Mouse (Mus musculus): ENCODE measurements around the gene Mbtd1. TPM values are rescaled to one million over a fixed set of nuclear protein-coding genes. Genes with fewer than 3 reads are reported as not detected.
"Not testable (repeated sequence)": the region's sequence is repeated elsewhere in the genome, so short reads cannot be mapped to it uniquely, and the experiment has no call there.

The Mbtd1 gene
- polyA plus RNA-seq, 1 experiment from 2014 or later = 25.0 TPM

DNA sequence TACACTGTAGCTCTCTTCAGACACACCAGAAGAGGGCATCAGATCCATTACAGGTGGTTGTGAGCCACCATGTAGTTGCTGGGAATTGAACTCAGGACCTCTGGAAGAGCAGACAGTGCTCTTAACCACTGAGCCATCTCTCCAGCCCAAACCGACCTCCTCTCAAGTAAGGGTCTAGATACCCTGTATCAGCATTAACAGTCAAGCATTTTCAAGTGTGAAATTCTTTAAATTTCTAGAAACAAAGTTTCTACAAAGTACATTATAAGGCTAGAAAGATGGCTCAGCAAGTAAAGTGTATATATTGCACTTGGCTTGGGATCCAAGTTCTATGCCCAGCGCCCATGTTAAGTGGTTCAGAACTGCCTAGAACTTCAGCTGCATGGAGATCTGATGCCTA is 29.4 kb downstream of the Mbtd1 start:
- peaks cover 39% of the 10 kb centered on the region for H3K36me3 ChIP-seq (ENCODE audit: control insufficient read depth, insufficient read depth, low read length)
- not testable (repeated sequence) for H3K27me3 ChIP-seq (ENCODE audit: control insufficient read depth, insufficient read depth, low read length); H3K9me3 ChIP-seq (ENCODE audit: control insufficient read depth, low read length); H3K4me3 ChIP-seq (ENCODE audit: low read depth, low read length); H3K27ac ChIP-seq (ENCODE audit: low read depth, low read length); H3K9ac ChIP-seq (replicated peaks; ENCODE audit: low read depth, low read length); H3K4me2 ChIP-seq (ENCODE audit: low read depth, low read length); H3K4me1 ChIP-seq (ENCODE audit: control insufficient read depth, insufficient read depth, low read length); ATAC-seq (ENCODE audit: low read depth)
- WGBS = 97% methylated on average over 2 of the region's 2 CpGs

DNA sequence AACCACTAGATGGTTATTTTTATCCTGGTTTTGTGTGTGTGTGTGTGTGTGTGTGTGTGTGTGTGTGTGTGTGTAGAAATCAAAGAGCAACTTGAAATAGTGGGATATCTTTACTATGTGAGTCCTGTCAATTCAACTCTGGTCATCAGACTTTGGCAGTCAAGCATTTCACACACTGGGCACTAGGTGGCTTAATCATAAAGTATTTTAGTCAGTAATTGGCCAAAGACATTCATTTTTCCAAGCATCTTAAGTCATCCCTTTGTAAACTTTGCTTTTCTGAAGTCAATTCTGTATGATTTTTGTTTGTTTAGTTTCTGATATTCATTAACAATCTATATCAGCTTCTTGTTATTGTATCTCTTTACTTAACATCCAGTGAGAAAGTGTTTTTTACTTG is 43.5 kb downstream of the Mbtd1 start:
- Histone ChIP-seq H3K9ac (replicated peaks; ENCODE audit: low read depth, low read length) (no peak overlapping the region), H3K4me1 (ENCODE audit: control insufficient read depth, insufficient read depth, low read length) (no peaks in the 10 kb centered on the region), H3K4me3 (ENCODE audit: low read depth, low read length) (no peak overlapping the region), H3K27ac (ENCODE audit: low read depth, low read length) (no peak overlapping the region), H3K36me3 (ENCODE audit: control insufficient read depth, insufficient read depth, low read length) (peaks cover 40% of the 10 kb centered on the region), H3K4me2 (ENCODE audit: low read depth, low read length) (no peak overlapping the region), H3K27me3 (ENCODE audit: control insufficient read depth, insufficient read depth, low read length) (no peaks in the 10 kb centered on the region), H3K9me3 (ENCODE audit: control insufficient read depth, low read length) (no peaks in the 10 kb centered on the region)
- no peak for ATAC-seq (ENCODE audit: low read depth)

DNA sequence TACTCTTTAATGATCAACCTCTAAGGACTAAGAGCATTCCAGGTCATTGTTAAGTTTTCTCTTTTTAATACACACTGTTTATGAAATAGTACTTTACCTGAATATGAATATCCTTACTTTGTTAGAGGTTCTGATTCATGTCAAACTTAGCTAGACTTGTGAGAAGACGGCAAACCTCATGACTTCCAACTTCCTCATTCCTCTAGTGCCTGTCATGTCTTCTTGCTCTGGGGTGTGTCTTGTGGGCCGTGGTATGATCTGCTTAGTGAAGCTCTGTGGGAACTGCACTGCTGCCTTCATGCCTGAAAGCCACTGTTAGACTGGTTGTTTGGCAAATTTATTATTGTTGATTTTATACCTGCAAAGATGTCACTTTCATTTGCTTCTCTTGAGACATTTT is 55.3 kb downstream of the Mbtd1 start:
- Histone ChIP-seq H3K4me1 (ENCODE audit: control insufficient read depth, insufficient read depth, low read length) (no peaks in the 10 kb centered on the region), H3K36me3 (ENCODE audit: control insufficient read depth, insufficient read depth, low read length) (peaks cover 23% of the 10 kb centered on the region), H3K9ac (replicated peaks; ENCODE audit: low read depth, low read length) (no peak overlapping the region), H3K27me3 (ENCODE audit: control insufficient read depth, insufficient read depth, low read length) (no peaks in the 10 kb centered on the region), H3K9me3 (ENCODE audit: control insufficient read depth, low read length) (no peaks in the 10 kb centered on the region), H3K4me3 (ENCODE audit: low read depth, low read length) (no peak overlapping the region), H3K27ac (ENCODE audit: low read depth, low read length) (no peak overlapping the region), H3K4me2 (ENCODE audit: low read depth, low read length) (no peak overlapping the region)
- WGBS = 91% methylated on average over 2 of the region's 2 CpGs
- ATAC-seq (ENCODE audit: low read depth) = no peak

DNA sequence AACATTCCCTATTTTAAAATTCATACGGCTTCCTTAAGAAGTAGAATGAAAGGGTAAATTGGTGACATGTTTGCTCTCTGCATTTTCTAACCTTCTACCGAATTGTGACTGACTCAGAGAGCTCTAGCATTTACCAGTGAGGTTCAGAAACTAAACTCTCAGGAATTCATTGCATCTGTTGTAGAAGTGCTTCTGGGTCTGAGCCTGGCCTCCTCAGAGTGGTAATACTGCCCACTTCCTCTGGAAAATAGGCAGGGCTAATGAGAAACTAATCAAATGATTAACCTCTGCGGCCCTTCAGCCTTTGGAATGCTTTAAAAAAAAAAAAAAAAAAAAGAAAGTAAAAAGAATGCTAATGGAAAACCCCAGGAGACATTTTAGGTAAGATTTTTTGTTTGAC is 59.3 kb downstream of the Mbtd1 start:
- Histone ChIP-seq H3K4me3 (ENCODE audit: low read depth, low read length) (no peak overlapping the region), H3K4me2 (ENCODE audit: low read depth, low read length) (no peak overlapping the region), H3K27me3 (ENCODE audit: control insufficient read depth, insufficient read depth, low read length) (no peaks in the 10 kb centered on the region), H3K36me3 (ENCODE audit: control insufficient read depth, insufficient read depth, low read length) (peaks cover 3% of the 10 kb centered on the region), H3K9ac (replicated peaks; ENCODE audit: low read depth, low read length) (no peak overlapping the region), H3K27ac (ENCODE audit: low read depth, low read length) (no peak overlapping the region), H3K9me3 (ENCODE audit: control insufficient read depth, low read length) (no peaks in the 10 kb centered on the region), H3K4me1 (ENCODE audit: control insufficient read depth, insufficient read depth, low read length) (no peaks in the 10 kb centered on the region)
- 71% methylated on average over 3 of the region's 3 CpGs for WGBS
- ATAC-seq (ENCODE audit: low read depth) = no peak

DNA sequence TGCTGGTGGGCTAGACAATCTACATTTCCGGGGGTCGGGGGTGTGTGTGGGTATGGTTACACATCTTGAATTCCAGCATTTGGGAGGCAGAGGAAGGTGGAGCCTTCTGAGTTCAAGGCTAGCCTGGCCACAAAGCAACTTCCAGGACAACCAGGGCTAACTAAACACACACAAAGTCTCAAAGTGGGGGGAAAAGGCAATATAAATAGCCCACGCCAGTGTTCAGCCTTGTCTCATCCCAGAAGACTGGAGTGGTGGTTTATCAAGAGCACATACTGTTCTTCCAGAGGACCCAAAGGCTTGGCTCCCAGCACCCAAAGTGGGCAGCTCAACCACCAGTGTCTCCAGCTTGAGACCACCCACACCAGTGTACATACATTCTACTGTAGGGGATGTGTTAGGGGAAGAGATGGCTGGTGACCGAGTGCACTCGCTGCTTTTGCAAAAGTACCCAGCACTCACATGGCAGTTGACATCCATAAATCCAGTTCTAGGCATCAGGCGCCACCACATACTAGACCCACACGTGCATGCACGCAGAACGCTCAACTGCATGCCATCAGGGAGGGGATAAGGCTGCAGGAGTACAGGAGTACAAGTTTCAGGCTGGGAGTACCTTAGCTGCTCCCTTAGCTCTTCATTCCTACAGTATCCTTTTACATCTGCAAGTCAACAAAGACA is 63.4 kb downstream of the Mbtd1 start:
- Histone ChIP-seq H3K36me3 (ENCODE audit: control insufficient read depth, insufficient read depth, low read length) (peaks cover 5% of the 10 kb centered on the region; the same call in 1 of the 2 replicates), H3K4me1 (ENCODE audit: control insufficient read depth, insufficient read depth, low read length) (no peaks in the 10 kb centered on the region), H3K4me2 (ENCODE audit: low read depth, low read length) (no peak overlapping the region), H3K9ac (replicated peaks; ENCODE audit: low read depth, low read length) (no peak overlapping the region), H3K27me3 (ENCODE audit: control insufficient read depth, insufficient read depth, low read length) (no peaks in the 10 kb centered on the region), H3K27ac (ENCODE audit: low read depth, low read length) (no peak overlapping the region), H3K9me3 (ENCODE audit: control insufficient read depth, low read length) (no peaks in the 10 kb centered on the region), H3K4me3 (ENCODE audit: low read depth, low read length) (no peak overlapping the region)
- ATAC-seq (ENCODE audit: low read depth) = no peak
- 94% methylated on average over 9 of the region's 9 CpGs for WGBS

DNA sequence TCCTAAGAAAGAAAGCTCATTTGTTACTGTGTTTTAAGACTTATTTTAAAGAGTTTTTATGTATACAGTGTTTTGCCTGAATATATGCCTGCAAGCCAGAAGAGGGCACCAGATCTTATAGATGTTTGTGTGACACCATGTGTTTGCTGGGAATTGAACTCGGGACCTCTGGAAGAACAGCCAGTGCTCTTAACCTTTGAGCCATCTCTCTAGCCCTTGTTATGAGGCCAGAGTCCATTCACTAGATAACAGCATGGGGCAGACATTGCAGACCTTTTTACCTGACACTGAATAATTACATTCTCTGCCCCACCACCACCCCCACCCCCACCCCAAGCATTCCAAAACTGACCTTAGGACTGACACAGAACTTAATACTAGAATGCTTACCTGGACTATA is 64.4 kb downstream of the Mbtd1 start:
- no peaks in the 10 kb centered on the region for H3K9me3 ChIP-seq (ENCODE audit: control insufficient read depth, low read length)
- H3K27ac ChIP-seq (ENCODE audit: low read depth, low read length) = no peak overlapping the region
- ATAC-seq (ENCODE audit: low read depth) = no peak
- no peak overlapping the region for H3K9ac ChIP-seq (replicated peaks; ENCODE audit: low read depth, low read length)
- 97% methylated on average over 1 of the region's 1 CpGs for WGBS
- peaks cover 5% of the 10 kb centered on the region; the same call in 1 of the 2 replicates for H3K36me3 ChIP-seq (ENCODE audit: control insufficient read depth, insufficient read depth, low read length)
- H3K4me1 ChIP-seq (ENCODE audit: control insufficient read depth, insufficient read depth, low read length) = peaks cover 4% of the 10 kb centered on the region; the same call in 1 of the 2 replicates
- no peaks in the 10 kb centered on the region for H3K27me3 ChIP-seq (ENCODE audit: control insufficient read depth, insufficient read depth, low read length)
- no peak overlapping the region for H3K4me2 ChIP-seq (ENCODE audit: low read depth, low read length)
- no peak overlapping the region for H3K4me3 ChIP-seq (ENCODE audit: low read depth, low read length)

DNA sequence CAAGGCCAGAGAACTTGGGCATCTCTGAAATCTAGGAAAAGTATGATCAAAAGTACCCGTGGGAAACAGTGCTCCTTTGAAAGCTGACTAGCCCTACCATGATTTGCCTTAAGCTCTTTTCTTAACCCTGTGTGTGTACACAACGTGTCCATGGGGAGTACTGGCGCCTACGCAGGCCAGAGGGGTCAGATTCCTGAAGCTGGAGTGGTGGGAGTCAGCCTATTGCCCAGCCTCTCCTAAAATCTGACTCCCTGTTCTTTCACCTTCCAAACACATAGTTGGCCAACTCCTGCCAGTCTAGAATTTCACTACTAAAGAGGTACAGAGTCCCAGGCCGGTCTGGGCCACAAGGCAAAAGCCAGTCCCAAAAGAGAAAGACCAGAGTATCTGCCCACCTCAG is 66.7 kb downstream of the Mbtd1 start:
- peaks cover 8% of the 10 kb centered on the region; the same call in 1 of the 2 replicates for H3K4me1 ChIP-seq (ENCODE audit: control insufficient read depth, insufficient read depth, low read length)
- no peak overlapping the region for H3K27ac ChIP-seq (ENCODE audit: low read depth, low read length)
- no peak for ATAC-seq (ENCODE audit: low read depth)
- H3K9me3 ChIP-seq (ENCODE audit: control insufficient read depth, low read length) = no peaks in the 10 kb centered on the region
- H3K27me3 ChIP-seq (ENCODE audit: control insufficient read depth, insufficient read depth, low read length) = no peaks in the 10 kb centered on the region
- WGBS = 78% methylated on average over 5 of the region's 5 CpGs
- no peak overlapping the region for H3K9ac ChIP-seq (replicated peaks; ENCODE audit: low read depth, low read length)
- H3K36me3 ChIP-seq (ENCODE audit: control insufficient read depth, insufficient read depth, low read length) = peaks cover 5% of the 10 kb centered on the region; the same call in 1 of the 2 replicates
- no peak overlapping the region for H3K4me2 ChIP-seq (ENCODE audit: low read depth, low read length)
- H3K4me3 ChIP-seq (ENCODE audit: low read depth, low read length) = no peak overlapping the region

DNA sequence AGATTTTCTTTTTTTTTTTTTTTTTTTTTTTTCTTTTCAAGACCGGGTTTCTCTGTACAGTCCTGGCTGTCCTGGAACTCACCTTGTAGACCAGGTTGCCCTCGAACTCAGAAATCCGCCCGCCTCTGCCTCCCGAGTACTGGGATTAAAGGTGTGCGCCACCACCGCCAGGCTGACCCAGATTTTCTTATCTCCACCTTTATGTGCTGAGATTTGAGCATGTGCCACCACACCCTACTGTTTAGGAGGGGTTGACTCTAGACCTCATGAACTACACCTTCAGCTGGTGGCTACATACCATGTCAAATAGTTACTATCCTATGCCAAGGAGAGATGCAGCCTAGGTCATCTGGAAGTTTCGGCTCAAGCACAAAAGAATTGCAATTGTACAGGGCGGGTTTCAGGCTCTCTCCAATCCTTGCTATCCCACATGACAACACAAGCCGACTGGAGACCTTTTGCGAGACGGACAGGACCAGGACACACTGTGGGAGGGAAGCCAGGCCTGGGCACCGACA is 69.1 kb downstream of the Mbtd1 start:
- H3K27me3 ChIP-seq (ENCODE audit: control insufficient read depth, insufficient read depth, low read length) = no peaks in the 10 kb centered on the region
- ATAC-seq (ENCODE audit: low read depth) = peak; percentile 22; the same call in 1 of the 2 replicates

DNA sequence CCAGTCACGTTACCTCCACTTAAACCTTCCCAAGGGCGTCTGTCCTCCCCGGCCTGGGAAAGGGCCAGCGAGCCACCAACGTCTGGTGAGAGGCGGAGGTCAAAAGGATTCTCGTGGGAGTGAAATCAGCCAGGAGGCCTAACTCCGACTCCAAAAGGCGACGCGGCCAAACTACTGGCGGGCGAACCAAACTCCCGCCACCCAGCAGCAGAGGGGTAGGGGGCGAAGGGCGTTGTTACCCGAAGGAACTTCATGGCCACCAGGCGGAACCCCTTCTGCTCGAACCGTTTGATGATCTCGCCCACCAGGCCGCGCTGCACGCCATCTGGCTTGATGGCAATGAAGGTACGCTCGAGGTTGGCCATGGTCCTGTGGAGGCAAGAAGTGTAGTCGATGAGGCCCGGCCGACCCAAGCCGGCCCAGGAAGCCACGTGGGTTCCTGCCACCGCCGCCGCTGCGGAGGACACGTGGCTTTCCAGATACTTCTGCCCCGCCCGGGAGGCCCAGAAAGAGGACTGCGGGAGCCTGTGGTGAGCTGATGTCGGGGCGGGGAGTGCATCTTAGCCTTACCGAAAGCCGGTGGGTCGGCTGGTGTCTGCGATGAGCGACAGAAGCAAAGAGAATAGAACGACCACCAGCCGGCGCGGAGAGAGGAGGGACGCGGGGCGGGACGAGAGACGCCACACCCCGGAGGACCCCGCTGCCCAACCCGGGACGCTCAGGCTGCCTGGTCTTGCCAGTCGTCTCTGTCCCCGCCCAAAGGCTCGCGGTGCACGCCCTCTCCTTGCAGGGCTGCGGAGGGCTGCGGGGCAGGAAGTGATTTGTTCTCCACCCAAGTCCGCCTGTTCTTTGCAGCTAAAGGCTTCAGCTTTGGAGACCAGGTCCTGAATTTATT is 69.9 kb downstream of the Mbtd1 start:
- Histone ChIP-seq H3K27me3 (ENCODE audit: control insufficient read depth, insufficient read depth, low read length) (no peaks in the 10 kb centered on the region), H3K9ac (replicated peaks; ENCODE audit: low read depth, low read length) (peak overlapping the region; percentile 56), H3K9me3 (ENCODE audit: control insufficient read depth, low read length) (no peaks in the 10 kb centered on the region), H3K27ac (ENCODE audit: low read depth, low read length) (peak overlapping the region; percentile 76), H3K4me1 (ENCODE audit: control insufficient read depth, insufficient read depth, low read length) (peaks cover 8% of the 10 kb centered on the region; the same call in 1 of the 2 replicates), H3K4me2 (ENCODE audit: low read depth, low read length) (peak overlapping the region; percentile 93), H3K4me3 (ENCODE audit: low read depth, low read length) (peak overlapping the region; percentile 51), H3K36me3 (ENCODE audit: control insufficient read depth, insufficient read depth, low read length) (peaks cover 28% of the 10 kb centered on the region)
- peak; percentile 96 for ATAC-seq (ENCODE audit: low read depth)
- WGBS = under 1% methylated on average over 61 of the region's 67 CpGs

More for the DNA sequence above, 69.1 kb downstream of the Mbtd1 start:
- H3K27ac ChIP-seq (ENCODE audit: low read depth, low read length) = peak overlapping the region; percentile 76; the same call in 1 of the 2 replicates
- peak overlapping the region; percentile 56 for H3K9ac ChIP-seq (replicated peaks; ENCODE audit: low read depth, low read length)
- H3K4me3 ChIP-seq (ENCODE audit: low read depth, low read length) = peak overlapping the region; percentile 51
- peaks cover 23% of the 10 kb centered on the region for H3K36me3 ChIP-seq (ENCODE audit: control insufficient read depth, insufficient read depth, low read length)
- no peaks in the 10 kb centered on the region for H3K9me3 ChIP-seq (ENCODE audit: control insufficient read depth, low read length)
- 44% methylated on average over 13 of the region's 13 CpGs for WGBS
- H3K4me2 ChIP-seq (ENCODE audit: low read depth, low read length) = peak overlapping the region; percentile 93
- peaks cover 8% of the 10 kb centered on the region; the same call in 1 of the 2 replicates for H3K4me1 ChIP-seq (ENCODE audit: control insufficient read depth, insufficient read depth, low read length)
